Mouse (Mus musculus) kidney, adult 11 months (tissue): ENCODE results near the gene Abcb9.

Source experiments
- DNase-seq: peaks from one replicate; pipeline ENCODE4 v3.0.0; 2022

The Abcb9 gene

GRCm38 (mm10) chr5:124093120-124093794 lies 2.3 kb downstream of the Abcb9 start:
- DNase-seq, result peak; percentile 80

- DNase-seq, result no peak
Measured at GRCm38 (mm10) chr5:124091951-124092406, 3.6 kb downstream of the Abcb9 start.

- DNase-seq, result no peak
Measured at GRCm38 (mm10) chr5:124089868-124090267, 5.7 kb downstream of the Abcb9 start.

GRCm38 (mm10) chr5:124086876-124087275 lies 8.7 kb downstream of the Abcb9 start:
- no peak for DNase-seq

GRCm38 (mm10) chr5:124085513-124085912 lies 10.1 kb downstream of the Abcb9 start:
- no peak for DNase-seq

- peak; percentile 70 for DNase-seq
Measured at GRCm38 (mm10) chr5:124084588-124085173, 10.9 kb downstream of the Abcb9 start.

- peak; percentile 57 for DNase-seq
Measured at GRCm38 (mm10) chr5:124083850-124084587, 11.6 kb downstream of the Abcb9 start.

GRCm38 (mm10) chr5:124082941-124083688 lies 12.5 kb downstream of the Abcb9 start:
- no peak for DNase-seq

GRCm38 (mm10) chr5:124082447-124082846 lies 13.2 kb downstream of the Abcb9 start:
- no peak for DNase-seq

GRCm38 (mm10) chr5:124079880-124080279 lies 15.7 kb downstream of the Abcb9 start:
- no peak for DNase-seq

- DNase-seq, result no peak
Measured at GRCm38 (mm10) chr5:124078794-124079416, 16.7 kb downstream of the Abcb9 start.

- DNase-seq, result no peak
Measured at GRCm38 (mm10) chr5:124077856-124078460, 17.6 kb downstream of the Abcb9 start.

GRCm38 (mm10) chr5:124077241-124077640 lies 18.4 kb downstream of the Abcb9 start:
- no peak for DNase-seq

- no peak for DNase-seq
Measured at GRCm38 (mm10) chr5:124076559-124076958, 19.0 kb downstream of the Abcb9 start.

GRCm38 (mm10) chr5:124075716-124076115 lies 19.9 kb downstream of the Abcb9 start:
- DNase-seq, result no peak

GRCm38 (mm10) chr5:124074845-124075307 lies 20.7 kb downstream of the Abcb9 start:
- no peak for DNase-seq

- no peak for DNase-seq
Measured at GRCm38 (mm10) chr5:124073682-124074081, 21.9 kb downstream of the Abcb9 start.

- DNase-seq, result no peak
Measured at GRCm38 (mm10) chr5:124069657-124070056, 25.9 kb downstream of the Abcb9 start.

- no peak for DNase-seq
Measured at GRCm38 (mm10) chr5:124062037-124062824, 33.4 kb downstream of the Abcb9 start.

- no peak for DNase-seq
Measured at GRCm38 (mm10) chr5:124059677-124060076, 35.9 kb downstream of the Abcb9 start.

- no peak for DNase-seq
Measured at GRCm38 (mm10) chr5:124058749-124059148, 36.8 kb downstream of the Abcb9 start.
